Mouse (Mus musculus) bone marrow, adult 2 months (tissue): ENCODE measurements at regions not wholly inside any gene's neighbourhood (a gene's known extent, or its start where the extent isn't known, plus 50 kb on each side); places are given as distances from the start of the nearest gene placed in this dataset.
"Not testable (repeated sequence)": the region's sequence is repeated elsewhere in the genome, so short reads cannot be mapped to it uniquely, and the experiment has no call there.

Source experiments
- H3K27ac ChIP-seq: fragments of 200-500 bp; 2 replicates; pipeline ENCODE4 v1.5.1; 2012; ENCODE audit warnings: low read depth, mild to moderate bottlenecking, control low read depth, inconsistent platforms, low read length; ENCODE audit not compliant: control insufficient read depth, poor library complexity, insufficient read depth
- H3K4me1 ChIP-seq: fragments of 200-500 bp; 2 replicates; pipeline ENCODE4 v1.6.1; 2011; ENCODE audit warnings: low read length; ENCODE audit not compliant: control insufficient read depth, insufficient read depth
- H3K4me3 ChIP-seq: fragments of 200-500 bp; replicated peaks from 2 replicates; pipeline ENCODE3; 2011; ENCODE audit warnings: mild to moderate bottlenecking, low read depth, low read length, control low read depth; ENCODE audit not compliant: control insufficient read depth
- CTCF ChIP-seq: fragments of 200-500 bp; IDR thresholded peaks from 2 replicates; pipeline ENCODE4 v1.5.1; 2011; ENCODE audit warnings: low read length, control low read depth; ENCODE audit not compliant: control insufficient read depth, insufficient read depth
- POLR2A ChIP-seq: fragments of 200-500 bp; IDR thresholded peaks from 2 replicates; pipeline ENCODE4 v1.6.1; 2011; ENCODE audit warnings: low read depth, mild to moderate bottlenecking, control low read depth, low read length, borderline replicate concordance; ENCODE audit not compliant: control insufficient read depth
- WGBS: fragments of 180-500 bp; shearing (Covaris S2); methylation state at CpG from one replicate; pipeline ENCODE4 v1.1.7; 2018; 5-methylcytosine and 5-hydroxymethylcytosine counted together

GRCm38 (mm10) chr13:50964070-50964469, 136.6 kb upstream of the Spin1 start:
- Histone ChIP-seq H3K4me1 (no peaks in the 10 kb centered on the region), H3K4me3 (no peak overlapping the region), H3K27ac (no peak overlapping the region)
- 69% methylated on average over 9 of the region's 9 CpGs for whole genome bisulfite sequencing
- TF ChIP-seq POLR2A (no peak), CTCF (peak; percentile 61)

GRCm38 (mm10) chr13:50965041-50965440, 135.6 kb upstream of the Spin1 start:
- WGBS, result 72% methylated on average over 7 of the region's 7 CpGs
- H3K27ac ChIP-seq, H3K4me3 ChIP-seq, H3K4me1 ChIP-seq: not testable (repeated sequence)

GRCm38 (mm10) chr13:50965678-50966077, 135.0 kb upstream of the Spin1 start:
- no peak overlapping the region for H3K27ac ChIP-seq
- H3K4me3 ChIP-seq, result no peak overlapping the region
- H3K4me1 ChIP-seq, result no peaks in the 10 kb centered on the region
- WGBS, result 54% methylated on average over 4 of the region's 4 CpGs
- TF ChIP-seq POLR2A (no peak), CTCF (no peak)

DNA sequence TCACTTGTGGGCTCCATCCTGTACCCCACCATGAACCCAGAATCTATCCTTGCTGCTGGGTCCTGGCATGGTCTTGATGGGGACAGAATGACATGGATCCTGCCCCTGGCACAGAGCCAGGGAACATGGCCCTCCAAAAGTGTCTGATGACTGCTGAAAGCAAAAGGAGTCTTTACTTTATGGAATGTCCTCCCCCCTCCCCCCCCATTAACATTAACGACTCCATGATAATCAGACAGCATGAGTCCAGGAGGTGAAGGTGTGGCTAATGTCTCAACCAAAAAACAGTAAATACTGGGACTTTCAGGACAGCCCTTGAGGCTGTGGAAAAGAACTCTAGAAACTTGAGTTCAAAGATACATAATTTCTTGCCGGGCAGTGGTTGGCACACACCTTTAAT, 133.9 kb upstream of the Spin1 start:
- TF ChIP-seq POLR2A (no peak), CTCF (no peak)
- no peak overlapping the region for H3K4me3 ChIP-seq
- 75% methylated on average over 2 of the region's 2 CpGs for WGBS

GRCm38 (mm10) chr13:50973379-50973778, 127.3 kb upstream of the Spin1 start:
- 70% methylated on average over 8 of the region's 8 CpGs for WGBS
- TF ChIP-seq POLR2A (no peak), CTCF (no peak)
- no peak overlapping the region for H3K4me3 ChIP-seq
- H3K4me1 ChIP-seq, result no peaks in the 10 kb centered on the region
- no peak overlapping the region for H3K27ac ChIP-seq

More for the DNA sequence above, 133.9 kb upstream of the Spin1 start:
- Histone ChIP-seq H3K27ac (no peak overlapping the region), H3K4me1 (no peaks in the 10 kb centered on the region)

- H3K27ac ChIP-seq, result no peak overlapping the region
- H3K4me1 ChIP-seq, result no peaks in the 10 kb centered on the region
- no peak overlapping the region for H3K4me3 ChIP-seq
- 76% methylated on average over 12 of the region's 12 CpGs for WGBS
- TF ChIP-seq POLR2A, result no peak
- no peak for TF ChIP-seq CTCF
These were observed 125.3 kb upstream of the Spin1 start for GRCm38 (mm10) chr13:50975306-50975920.

GRCm38 (mm10) chr13:50982005-50982404, 118.7 kb upstream of the Spin1 start:
- no peak for TF ChIP-seq CTCF
- no peak for TF ChIP-seq POLR2A
- H3K27ac ChIP-seq, result no peak overlapping the region
- WGBS, result 79% methylated on average over 1 of the region's 1 CpGs
- H3K4me1 ChIP-seq, result no peaks in the 10 kb centered on the region
- no peak overlapping the region for H3K4me3 ChIP-seq

GRCm38 (mm10) chr13:50982990-50983389, 117.7 kb upstream of the Spin1 start:
- WGBS, result 79% methylated on average over 10 of the region's 10 CpGs
- Histone ChIP-seq H3K4me3 (no peak overlapping the region), H3K27ac (no peak overlapping the region), H3K4me1 (no peaks in the 10 kb centered on the region; the same call in 1 of the 2 replicates)
- no peak for TF ChIP-seq POLR2A
- TF ChIP-seq CTCF, result no peak
